Mouse (Mus musculus) embryonic facial prominence, embryonic 15.5 days (tissue): ENCODE measurements around the gene Dnmbp. TPM values are rescaled to one million over a fixed set of nuclear protein-coding genes. Genes with fewer than 3 reads are reported as not detected.

ENCODE experiments used
- ATAC-seq: fragments of 200-750 bp; cut with Nextera tagmentation; 2 replicates; pipeline ENCODE4 v1.8.0; 2017; ENCODE audit warnings: low read depth, moderate TSS enrichment; ENCODE audit not compliant: insufficient number of reproducible peaks, low FRiP score, low TSS enrichment
- H3K27ac ChIP-seq: fragments of 300-500 bp; sonication (generic); replicated peaks from 2 replicates; pipeline ENCODE4 v1.5.1; 2015; ENCODE audit warnings: mild to moderate bottlenecking, inconsistent platforms
- H3K27me3 ChIP-seq: fragments of 300-500 bp; sonication (generic); 2 replicates; pipeline ENCODE4 v1.6.1; 2015; ENCODE audit warnings: inconsistent platforms
- H3K36me3 ChIP-seq: fragments of 300-500 bp; sonication (generic); 2 replicates; pipeline ENCODE4 v1.6.1; 2015; ENCODE audit warnings: mild to moderate bottlenecking, inconsistent platforms
- H3K4me1 ChIP-seq: fragments of 300-500 bp; sonication (generic); 2 replicates; pipeline ENCODE4 v1.6.1; 2015; ENCODE audit warnings: inconsistent platforms
- H3K4me2 ChIP-seq: fragments of 300-500 bp; sonication (generic); replicated peaks from 2 replicates; pipeline ENCODE4 v1.6.1; 2015; ENCODE audit warnings: mild to moderate bottlenecking, inconsistent platforms
- H3K4me3 ChIP-seq: fragments of 300-500 bp; sonication (generic); replicated peaks from 2 replicates; pipeline ENCODE4 v1.5.1; 2015; ENCODE audit warnings: mild to moderate bottlenecking, inconsistent platforms
- H3K9ac ChIP-seq: fragments of 300-500 bp; sonication (generic); 2 replicates; pipeline ENCODE4 v1.6.1; 2015; ENCODE audit warnings: inconsistent platforms
- H3K9me3 ChIP-seq: fragments of 300-500 bp; sonication (generic); replicated peaks from 2 replicates; pipeline ENCODE4 v1.6.1; 2016; ENCODE audit warnings: inconsistent platforms
- WGBS: fragments of 180-500 bp; shearing (Covaris S2); methylation state at CpG from one replicate; pipeline ENCODE4 v1.1.7; 2015; 5-methylcytosine and 5-hydroxymethylcytosine counted together
- polyA plus RNA-seq: library from polyadenylated mRNA; unstranded; fragments of >200 nt; fragmentation: Nextera tagmentation; extraction: Ambion mirVana; gene quantifications from 2 replicates; pipeline ENCODE4 v1.2.1, GENCODE M21; 2015

The Dnmbp gene
- polyA plus RNA-seq, 1 experiment from 2014 or later, result 19.4 TPM

DNA sequence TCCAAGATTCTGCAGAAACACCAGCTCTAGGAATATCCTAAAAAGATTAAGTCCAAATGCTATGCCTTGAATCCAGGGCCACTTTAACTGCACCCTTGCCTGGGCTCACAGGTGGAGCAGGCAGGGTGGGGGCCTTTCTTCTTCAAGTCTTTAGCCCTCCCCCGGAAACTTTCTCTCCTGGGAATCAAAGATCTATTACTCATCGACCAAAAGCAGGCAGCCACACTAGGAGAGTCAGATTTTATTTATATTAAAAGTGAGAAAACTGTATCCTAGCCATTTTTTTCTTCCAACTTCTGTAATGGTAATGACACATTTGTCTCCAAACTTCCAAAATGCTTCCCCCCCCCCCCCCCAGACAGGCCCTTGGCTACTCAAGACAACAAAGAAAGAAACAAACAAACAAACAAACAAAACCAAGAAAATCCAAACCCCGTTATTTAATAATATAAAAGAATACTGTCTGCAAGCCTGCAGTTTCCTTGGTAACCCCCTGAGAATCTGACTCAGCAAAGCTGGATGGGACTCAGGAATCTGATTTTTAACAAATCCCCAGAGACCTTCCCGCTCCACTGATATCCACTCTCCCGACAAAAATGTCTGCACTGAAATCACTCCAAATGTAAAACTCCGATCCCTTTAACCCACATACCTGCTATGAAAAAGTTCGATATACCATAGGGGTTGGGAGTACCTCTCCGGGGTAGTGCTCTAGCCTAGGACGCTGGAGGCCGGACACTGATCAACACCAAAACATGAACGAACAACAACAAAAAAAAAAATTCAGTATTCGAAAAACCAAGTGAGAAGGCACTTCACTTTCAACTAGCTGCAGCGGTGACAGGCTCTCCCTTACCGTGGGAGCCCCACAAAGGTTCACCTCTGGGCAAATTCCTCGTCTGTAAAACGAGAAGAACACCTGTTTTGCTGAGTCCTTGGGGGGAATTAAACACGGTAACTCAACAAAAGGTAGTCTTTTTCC is 61.6 kb downstream of the Dnmbp start:
- Histone ChIP-seq H3K36me3 (0 out of 2 replicates have a peak, but pooled peaks cover 8% of the 10 kb centered on the region), H3K4me2 (peak overlapping the region; percentile 84), H3K27me3 (no peaks in the 10 kb centered on the region), H3K4me3 (peak overlapping the region; percentile 65), H3K9ac (peak overlapping the region; percentile 21; the same call in 1 of the 2 replicates), H3K4me1 (peaks cover 59% of the 10 kb centered on the region), H3K27ac (peak overlapping the region; percentile 85; the same call in 1 of the 2 replicates), H3K9me3 (no peaks in the 10 kb centered on the region)
- WGBS, result 5% methylated on average over 17 of the region's 17 CpGs
- no peak for ATAC-seq

GRCm38 (mm10) chr19:43877364-43877763 is 62.6 kb downstream of the Dnmbp start:
- Histone ChIP-seq H3K27ac (no peak overlapping the region), H3K27me3 (no peaks in the 10 kb centered on the region), H3K4me2 (no peak overlapping the region), H3K9me3 (no peaks in the 10 kb centered on the region), H3K9ac (no peak overlapping the region), H3K36me3 (peaks cover 18% of the 10 kb centered on the region), H3K4me1 (peaks cover 56% of the 10 kb centered on the region), H3K4me3 (no peak overlapping the region)
- WGBS, result 71% methylated on average over 8 of the region's 8 CpGs
- no peak for ATAC-seq

DNA sequence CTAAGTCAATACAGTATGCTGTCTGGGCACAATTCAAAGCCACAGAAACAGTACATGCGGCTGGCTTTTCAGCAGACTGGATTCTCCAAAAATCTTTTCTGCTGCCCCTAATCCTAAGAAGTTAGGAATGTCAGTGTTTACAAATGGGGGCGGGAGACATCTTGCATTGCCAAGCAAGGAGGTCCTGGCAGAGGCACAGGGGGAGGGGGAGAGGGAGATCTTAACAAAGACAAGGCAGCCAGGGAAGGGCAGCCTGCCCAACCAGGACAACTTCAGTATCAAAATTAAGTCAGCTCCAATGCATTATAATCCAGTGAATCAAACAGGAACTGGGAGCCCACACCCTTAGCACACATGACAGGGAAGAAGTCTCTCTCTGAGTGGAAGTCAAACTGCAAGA is 64.0 kb downstream of the Dnmbp start:
- Histone ChIP-seq H3K4me1 (peaks cover 56% of the 10 kb centered on the region), H3K9ac (no peak overlapping the region), H3K9me3 (no peaks in the 10 kb centered on the region), H3K27me3 (no peaks in the 10 kb centered on the region), H3K27ac (peak overlapping the region; percentile 55; the same call in 1 of the 2 replicates), H3K36me3 (peaks cover 26% of the 10 kb centered on the region), H3K4me3 (no peak overlapping the region), H3K4me2 (0 out of 2 replicates have a peak overlapping the region, but pooled peaks have one; percentile 19)
- 15% methylated on average over 2 of the region's 2 CpGs for WGBS
- ATAC-seq, result no peak

DNA sequence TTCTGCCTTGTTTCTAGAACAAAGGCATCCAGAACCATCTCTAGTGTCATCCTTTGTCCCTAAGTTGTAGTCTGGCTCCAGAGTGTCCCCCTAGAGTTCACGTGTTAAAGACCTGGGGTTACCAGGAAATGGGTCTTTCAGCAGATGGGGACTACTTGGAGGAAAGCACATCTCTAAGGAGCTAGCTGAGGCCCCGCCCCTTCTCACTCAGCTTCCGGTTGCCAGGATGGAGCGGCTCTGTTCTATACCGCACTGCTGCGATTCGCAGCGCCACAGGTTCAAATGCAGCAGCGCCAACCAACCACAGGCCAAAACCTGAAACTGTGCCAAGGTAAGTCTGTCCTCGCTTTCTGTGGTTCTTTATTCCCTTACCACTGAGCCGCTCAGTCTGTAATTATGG is 65.6 kb downstream of the Dnmbp start:
- no peaks in the 10 kb centered on the region for H3K9me3 ChIP-seq
- H3K27me3 ChIP-seq, result no peaks in the 10 kb centered on the region
- H3K9ac ChIP-seq, result no peak overlapping the region
- peaks cover 41% of the 10 kb centered on the region for H3K36me3 ChIP-seq
- no peak overlapping the region for H3K4me2 ChIP-seq
- ATAC-seq, result no peak
- H3K4me3 ChIP-seq, result no peak overlapping the region
- H3K27ac ChIP-seq, result no peak overlapping the region
- 92% methylated on average over 11 of the region's 11 CpGs for WGBS
- H3K4me1 ChIP-seq, result peaks cover 40% of the 10 kb centered on the region

DNA sequence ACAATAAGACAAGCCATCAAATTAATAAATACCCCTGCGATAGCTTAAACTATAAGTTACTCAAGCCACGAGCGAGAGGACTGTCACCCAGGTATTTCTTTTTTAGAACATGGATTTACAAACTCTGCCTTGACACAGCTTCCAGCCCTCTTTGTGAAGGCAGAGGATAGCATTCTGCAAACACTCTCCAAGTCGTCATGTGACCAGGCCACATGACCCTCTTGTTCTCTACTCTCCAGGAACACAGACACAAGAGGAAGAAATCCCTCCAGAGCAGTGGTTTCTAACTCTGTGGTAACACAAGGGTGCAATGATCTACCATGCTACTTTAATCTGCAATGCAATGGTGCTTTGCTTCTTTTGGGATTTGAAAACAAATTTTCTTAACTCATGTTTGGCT is 69.6 kb downstream of the Dnmbp start:
- H3K4me3 ChIP-seq, result no peak overlapping the region
- ATAC-seq, result no peak
- no peak overlapping the region for H3K4me2 ChIP-seq
- H3K27ac ChIP-seq, result no peak overlapping the region
- no peaks in the 10 kb centered on the region for H3K9me3 ChIP-seq
- WGBS, result 93% methylated on average over 4 of the region's 4 CpGs
- H3K9ac ChIP-seq, result no peak overlapping the region
- 0 out of 2 replicates have a peak, but pooled peaks cover 2% of the 10 kb centered on the region for H3K4me1 ChIP-seq
- peaks cover 76% of the 10 kb centered on the region for H3K36me3 ChIP-seq
- H3K27me3 ChIP-seq, result no peaks in the 10 kb centered on the region

- no peak overlapping the region for H3K27ac ChIP-seq
- H3K27me3 ChIP-seq, result no peaks in the 10 kb centered on the region
- 78% methylated on average over 6 of the region's 6 CpGs for WGBS
- no peaks in the 10 kb centered on the region for H3K9me3 ChIP-seq
- no peaks in the 10 kb centered on the region for H3K4me1 ChIP-seq
- ATAC-seq, result no peak
- H3K9ac ChIP-seq, result no peak overlapping the region
- H3K36me3 ChIP-seq, result peaks cover 81% of the 10 kb centered on the region
- no peak overlapping the region for H3K4me2 ChIP-seq
- H3K4me3 ChIP-seq, result no peak overlapping the region
Measured at GRCm38 (mm10) chr19:43857347-43857746, 82.6 kb downstream of the Dnmbp start.

- no peaks in the 10 kb centered on the region for H3K4me1 ChIP-seq
- H3K4me3 ChIP-seq, result no peak overlapping the region
- H3K36me3 ChIP-seq, result peaks cover 85% of the 10 kb centered on the region
- no peak overlapping the region for H3K4me2 ChIP-seq
- H3K27me3 ChIP-seq, result no peaks in the 10 kb centered on the region
- WGBS, result 81% methylated on average over 7 of the region's 7 CpGs
- no peak for ATAC-seq
- H3K27ac ChIP-seq, result no peak overlapping the region
- H3K9ac ChIP-seq, result no peak overlapping the region
- no peaks in the 10 kb centered on the region for H3K9me3 ChIP-seq
Measured at GRCm38 (mm10) chr19:43852837-43853545, 87.0 kb downstream of the Dnmbp start.

GRCm38 (mm10) chr19:43851996-43852630 is 87.9 kb downstream of the Dnmbp start:
- no peaks in the 10 kb centered on the region for H3K4me1 ChIP-seq
- no peaks in the 10 kb centered on the region for H3K9me3 ChIP-seq
- H3K27ac ChIP-seq, result no peak overlapping the region
- no peak overlapping the region for H3K4me2 ChIP-seq
- H3K9ac ChIP-seq, result no peak overlapping the region
- no peaks in the 10 kb centered on the region for H3K27me3 ChIP-seq
- no peak overlapping the region for H3K4me3 ChIP-seq
- 83% methylated on average over 21 of the region's 21 CpGs for WGBS
- H3K36me3 ChIP-seq, result peaks cover 88% of the 10 kb centered on the region
- ATAC-seq, result no peak

DNA sequence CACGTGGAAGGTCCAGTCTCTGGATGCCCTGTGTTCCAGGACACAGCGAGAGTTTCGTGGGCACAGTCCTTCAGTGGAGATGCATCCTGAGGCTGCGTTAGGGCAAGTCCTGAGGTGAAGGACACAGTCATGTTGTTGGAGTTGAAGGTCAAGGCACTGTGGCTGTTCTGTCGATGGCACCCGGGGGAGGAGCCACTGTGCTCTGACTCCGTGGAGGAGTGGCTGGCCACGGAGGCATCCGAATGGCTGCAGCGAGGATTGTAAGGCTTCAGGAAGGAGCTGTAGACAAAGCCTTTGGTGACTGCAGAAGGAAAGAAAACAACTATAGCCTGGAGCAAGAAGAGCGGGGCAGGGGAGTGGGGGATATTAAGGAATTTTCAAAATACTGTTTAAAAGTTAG is 90.0 kb downstream of the Dnmbp start:
- peaks cover 74% of the 10 kb centered on the region for H3K36me3 ChIP-seq
- ATAC-seq, result no peak
- H3K27ac ChIP-seq, result no peak overlapping the region
- H3K9ac ChIP-seq, result no peak overlapping the region
- H3K4me1 ChIP-seq, result no peaks in the 10 kb centered on the region
- H3K4me2 ChIP-seq, result no peak overlapping the region
- no peaks in the 10 kb centered on the region for H3K9me3 ChIP-seq
- no peak overlapping the region for H3K4me3 ChIP-seq
- 92% methylated on average over 11 of the region's 11 CpGs for WGBS
- H3K27me3 ChIP-seq, result no peaks in the 10 kb centered on the region

- Histone ChIP-seq H3K9me3 (no peaks in the 10 kb centered on the region), H3K4me3 (no peak overlapping the region), H3K4me1 (no peaks in the 10 kb centered on the region), H3K27me3 (no peaks in the 10 kb centered on the region), H3K9ac (no peak overlapping the region), H3K27ac (no peak overlapping the region), H3K4me2 (no peak overlapping the region), H3K36me3 (peaks cover 59% of the 10 kb centered on the region)
- WGBS, result 95% methylated on average over 15 of the region's 15 CpGs
- ATAC-seq, result no peak
Measured at GRCm38 (mm10) chr19:43847966-43848365, 92.0 kb downstream of the Dnmbp start.

GRCm38 (mm10) chr19:43847056-43847455 is 92.9 kb downstream of the Dnmbp start:
- no peak overlapping the region for H3K4me2 ChIP-seq
- ATAC-seq, result no peak
- peaks cover 53% of the 10 kb centered on the region for H3K36me3 ChIP-seq
- 85% methylated on average over 15 of the region's 15 CpGs for WGBS
- no peak overlapping the region for H3K27ac ChIP-seq
- H3K4me3 ChIP-seq, result no peak overlapping the region
- H3K4me1 ChIP-seq, result no peaks in the 10 kb centered on the region
- H3K9me3 ChIP-seq, result no peaks in the 10 kb centered on the region
- H3K27me3 ChIP-seq, result no peaks in the 10 kb centered on the region
- H3K9ac ChIP-seq, result no peak overlapping the region
